ENCODE assay signal across 11 mouse cellular contexts in the genomic region with DNA sequence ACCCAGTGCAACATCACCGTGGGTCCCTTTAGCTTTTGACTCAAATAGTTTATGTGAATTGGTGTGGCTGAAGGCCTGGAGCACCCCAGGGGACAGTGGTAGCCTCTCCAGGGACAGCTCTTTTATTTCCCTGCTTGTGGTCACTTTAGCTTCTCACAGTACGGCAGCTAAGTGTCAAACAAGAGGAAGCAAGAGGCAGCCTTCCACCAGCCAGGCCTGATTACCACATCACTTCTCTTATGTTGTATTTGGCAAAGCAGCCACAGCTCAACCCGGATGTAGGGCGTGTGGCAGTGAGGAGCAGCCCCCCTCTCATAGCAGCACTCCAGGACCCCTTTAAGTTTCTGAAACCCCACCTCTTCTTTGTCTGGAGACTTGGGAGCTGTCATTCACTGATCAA. TPM values are rescaled to one million over a fixed set of nuclear protein-coding genes. Genes with fewer than 3 reads are reported as not detected.
A peak's percentile ranks its signal among the peaks of the same experiment; 100 is the strongest.
DNase-seq lines count a peak whose midpoint lies in the region; ATAC-seq lines count a peak whose summit lies in the region.
"Had no signal": no experiment of that assay in that cellular context is flagged by ENCODE, and none has a peak within 500 bp of the region (broad histone marks: within the 10 kb centered on the region; RNA-seq: fewer than 3 reads in every experiment).

No protein-coding gene starts in this region.

- DNase-seq in heart, adult 9 months (ENCODE audit: low spot score in 2 of 2), result peak; percentile 8 to 34
- DNase-seq in heart, postnatal 36 days, result no peak
- peak; percentile 22 for DNase-seq in thymus, postnatal 14 days
- no peak for DNase-seq in thymus, postnatal 25 days
- peak; percentile 57 for DNase-seq in lung, postnatal 10 days
- no peak for DNase-seq in right cerebral cortex, postnatal 14 days
- DNase-seq in left cerebral cortex, postnatal 36 days (ENCODE audit: low spot score in 2 of 2), result no peak
- DNase-seq: cerebellum, adult 18-20 months had no signal

- intact Hi-C loops in heart, postnatal 36 days (cut with DNase I), result no loop called here
- intact Hi-C loops in left cerebral cortex, postnatal 36 days (cut with DNase I), result no loop called here

- ATAC-seq in monocyte, adult 5-6 weeks (replicated peaks; ENCODE audit: insufficient number of reproducible peaks, low FRiP score, low TSS enrichment, poor library complexity, severe bottlenecking), result peak; percentile 81
- ATAC-seq: activated CD4-positive, CD25-positive, alpha-beta regulatory T cell, adult 4 months; midbrain, embryonic 13.5 days had no signal

RNA-seq across cellular contexts. Expression of gene Gal, which starts 8.6 kb away (rescaled TPM):
- total RNA-seq in heart, postnatal 36 days (2021), result not detected
- not detected in 3 replicates for total RNA-seq in monocyte, adult 5-6 weeks (2017)
- under 1 TPM in 1 of 2 experiments, not detected in 1; 0.52 TPM for total RNA-seq in left cerebral cortex, postnatal 36 days (2021)

RNA-seq across cellular contexts. Expression of gene Tesmin, which starts 34.3 kb away (rescaled TPM):
- total RNA-seq in heart, postnatal 36 days (2021), result 1 to 10 TPM; 3.5 to 4.1 TPM
- total RNA-seq in monocyte, adult 5-6 weeks (2017), result 1.7 to 4.3 TPM (median 2.6 TPM) in 3 replicates
- total RNA-seq in left cerebral cortex, postnatal 36 days (2021), result under 1 TPM; 0.20 to 0.48 TPM

Comparison
In these comparisons a context has a peak if more than half of its experiments do, and no peak if none do; other contexts are left out.
1. DNase-seq: peak in heart, adult 9 months (2 of 2), thymus, postnatal 14 days (single experiment) and lung, postnatal 10 days (single experiment); none in heart, postnatal 36 days (0 of 2), thymus, postnatal 25 days (single experiment), right cerebral cortex, postnatal 14 days (single experiment) and left cerebral cortex, postnatal 36 days (0 of 2).